Mouse (Mus musculus): Measurements from ENCODE around the gene Gtf3a. TPM values are rescaled to one million over a fixed set of nuclear protein-coding genes. Genes with fewer than 3 reads are reported as not detected.
A peak's percentile ranks its signal among the peaks of the same experiment; 100 is the strongest.

The Gtf3a gene
- total RNA-seq, 2 experiments from 2014 or later: 127 to 162 TPM

GRCm38 (mm10) chr5:146974781-146975123 lies 26.3 kb downstream of the Gtf3a start:
- ATAC-seq (replicated peaks; ENCODE audit: poor library complexity): no peak

DNA sequence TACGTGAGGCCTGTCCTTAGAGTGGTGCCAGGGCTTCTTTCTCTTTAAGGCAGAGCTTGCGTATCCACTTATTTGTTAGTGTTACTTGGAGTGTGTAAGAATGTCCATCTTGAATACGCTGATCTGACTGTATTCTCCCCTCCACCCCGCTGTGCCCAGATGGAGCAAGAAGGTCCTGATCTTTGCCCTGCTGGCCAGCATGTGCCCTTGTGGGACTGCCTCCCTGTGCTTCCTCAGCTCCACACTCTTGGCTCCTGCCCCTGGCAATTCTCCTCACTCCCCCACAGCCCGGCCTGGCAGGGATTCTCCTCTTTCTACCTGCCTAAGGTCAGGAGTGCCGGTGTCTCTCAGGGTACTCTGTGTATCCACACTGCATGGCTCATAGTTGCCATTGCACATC lies 32.9 kb downstream of the Gtf3a start:
- no peak for ATAC-seq (replicated peaks; ENCODE audit: poor library complexity)

DNA sequence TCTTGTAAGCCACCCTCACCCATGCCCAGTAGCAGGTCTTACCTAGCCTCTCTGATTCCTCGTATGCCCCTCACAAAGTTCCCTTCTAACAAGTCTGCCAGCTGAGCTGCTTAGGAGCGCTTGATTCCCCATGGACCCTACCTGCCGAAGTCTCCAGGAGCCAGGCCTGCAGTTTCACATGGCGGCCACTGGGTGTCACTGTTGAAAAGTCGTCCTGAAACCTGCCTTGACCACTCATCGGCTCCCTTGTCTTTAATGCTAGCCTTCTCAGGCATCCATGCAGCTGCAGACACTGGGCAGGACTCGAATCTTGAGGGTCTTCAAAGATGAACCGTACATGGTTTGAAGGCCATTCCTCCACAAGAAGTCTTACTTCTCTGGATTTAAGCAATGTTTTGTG lies 34.8 kb downstream of the Gtf3a start:
- peak; percentile 93 for ATAC-seq (replicated peaks; ENCODE audit: poor library complexity)

GRCm38 (mm10) chr5:146985725-146986433 lies 37.4 kb downstream of the Gtf3a start:
- ATAC-seq (replicated peaks; ENCODE audit: poor library complexity): no peak

- no peak for ATAC-seq (replicated peaks; ENCODE audit: poor library complexity)
These were observed 39.1 kb downstream of the Gtf3a start for GRCm38 (mm10) chr5:146987588-146987987.

DNA sequence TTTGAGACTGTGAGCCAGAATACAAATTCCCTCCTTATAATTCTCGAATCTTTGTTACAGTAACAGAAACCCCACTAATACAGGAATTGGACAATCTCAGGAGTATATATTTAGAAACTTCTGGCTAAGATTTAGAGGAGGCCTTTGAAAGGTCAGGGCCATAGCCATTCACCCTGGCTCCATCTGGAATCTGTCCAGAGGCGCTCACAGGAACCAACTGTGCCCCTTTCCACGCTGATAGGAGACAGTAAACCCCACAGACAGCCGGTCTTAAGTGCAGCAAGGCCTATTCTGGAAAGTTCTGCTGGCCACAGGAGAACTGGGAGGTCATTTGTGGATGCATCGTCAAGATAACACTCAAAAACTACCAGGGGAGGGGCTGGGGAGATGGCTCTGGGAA lies 40.6 kb downstream of the Gtf3a start:
- ATAC-seq (replicated peaks; ENCODE audit: poor library complexity): no peak

DNA sequence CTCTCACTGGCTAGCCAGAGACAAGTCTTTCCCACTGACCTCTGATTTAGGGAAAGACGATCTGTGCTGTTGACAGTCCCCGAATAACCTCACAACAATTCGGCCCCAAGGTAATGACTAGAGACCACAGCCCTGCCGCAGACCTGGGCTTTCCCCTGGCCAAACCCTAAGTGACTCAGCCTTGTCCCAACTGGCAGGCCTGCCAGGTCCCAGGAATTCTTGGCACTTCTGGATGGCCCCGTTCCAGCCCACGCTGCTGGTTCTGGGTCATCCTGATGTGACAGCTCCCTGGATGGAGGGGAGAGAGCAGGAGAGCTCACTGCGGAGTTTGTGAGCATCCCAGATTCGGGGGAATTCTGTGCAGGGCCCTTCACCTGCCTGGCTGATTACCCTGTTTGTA lies 45.1 kb downstream of the Gtf3a start:
- ATAC-seq (replicated peaks; ENCODE audit: poor library complexity): no peak

- ATAC-seq (replicated peaks; ENCODE audit: poor library complexity): peak; percentile 55
These were observed 46.5 kb downstream of the Gtf3a start for GRCm38 (mm10) chr5:146994973-146995372.

DNA sequence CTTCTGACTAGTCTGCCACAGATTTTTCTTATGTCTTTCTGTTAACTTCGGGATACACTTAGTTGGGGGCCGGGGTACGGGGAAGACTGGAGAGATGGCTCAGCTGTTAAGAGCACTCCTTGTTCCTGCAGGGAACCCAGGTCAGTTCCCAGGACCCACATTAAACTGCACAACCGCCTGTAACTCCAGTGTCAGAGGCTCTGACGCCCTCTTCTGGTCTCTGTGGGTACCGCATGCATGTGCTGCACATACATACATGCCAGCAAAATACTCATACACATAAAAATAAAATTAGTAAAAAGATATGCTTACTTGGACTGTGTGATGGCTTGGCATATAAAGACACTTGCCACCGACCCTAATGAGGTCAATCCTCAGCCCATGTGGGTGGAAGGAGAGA lies 48.4 kb downstream of the Gtf3a start:
- ATAC-seq (replicated peaks; ENCODE audit: poor library complexity): peak; percentile 29; the same call in 1 of the 2 replicates

DNA sequence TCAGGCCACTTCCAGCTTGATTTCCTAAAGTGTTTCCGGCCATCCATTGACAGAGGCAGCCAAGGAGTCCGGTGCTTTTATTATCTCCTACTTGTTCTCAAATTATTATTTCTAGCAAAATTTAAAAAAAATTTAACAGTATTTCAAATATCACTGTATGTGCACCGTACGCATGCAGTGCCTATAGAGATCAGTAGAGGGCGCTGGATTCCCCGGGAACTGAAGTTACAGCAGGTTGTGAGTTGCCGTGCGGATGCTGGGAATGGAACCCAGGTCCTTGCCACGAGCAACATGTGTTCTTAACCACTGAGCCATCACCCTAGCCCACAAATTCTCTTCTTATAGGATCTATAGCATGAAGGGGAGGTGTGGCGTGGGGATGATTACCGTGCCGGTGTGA lies 50.3 kb downstream of the Gtf3a start:
- no peak for ATAC-seq (replicated peaks; ENCODE audit: poor library complexity)

GRCm38 (mm10) chr5:147001312-147001711 lies 52.9 kb downstream of the Gtf3a start:
- ATAC-seq (replicated peaks; ENCODE audit: poor library complexity): no peak

DNA sequence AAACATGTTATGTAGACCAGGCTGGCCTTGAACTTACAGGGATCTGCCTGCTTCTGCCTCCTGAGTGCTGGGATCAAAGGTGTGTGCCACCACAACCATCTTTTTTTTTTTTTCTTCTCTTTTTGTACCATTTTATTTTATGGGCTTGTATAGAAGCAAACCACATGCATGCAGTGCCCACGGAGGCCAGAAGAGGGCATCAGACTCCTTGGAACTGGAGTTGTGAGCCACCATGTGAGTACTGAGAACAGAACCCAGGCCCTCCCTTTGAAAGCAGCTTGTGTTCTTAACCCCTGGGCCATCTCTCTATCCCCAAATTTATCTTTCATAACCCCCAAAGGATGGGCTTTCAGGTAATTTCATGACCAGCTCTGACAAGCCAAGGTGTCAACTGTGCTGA lies 54.8 kb downstream of the Gtf3a start:
- ATAC-seq (replicated peaks; ENCODE audit: poor library complexity): no peak

Other genes starting within 250 kb of the Gtf3a start
- 14.2 and 16.4 TPM in 2 replicates for gene Usp12, start 153.7 kb upstream of the Gtf3a start, total RNA-seq (2015)
- 35.3 and 50.1 TPM in 2 replicates for gene Usp12, start 153.7 kb upstream of the Gtf3a start, total RNA-seq (2017)
- gene Rpl21, start 115.8 kb upstream of the Gtf3a start, total RNA-seq (2015): 2,785 and 2,819 TPM in 2 replicates
- gene Rpl21, start 115.8 kb upstream of the Gtf3a start, total RNA-seq (2017): 2,136 and 2,277 TPM in 2 replicates
- gene Rasl11a, start 103.6 kb upstream of the Gtf3a start, total RNA-seq (2015): 0.47 TPM in 1 of 2 replicates, not detected in the other
- gene Rasl11a, start 103.6 kb upstream of the Gtf3a start, total RNA-seq (2017): not detected in 2 replicates
- gene Mtif3, start 15.1 kb downstream of the Gtf3a start, total RNA-seq (2015): 8.5 and 14.5 TPM in 2 replicates
- 27.3 and 38.0 TPM in 2 replicates for gene Mtif3, start 15.1 kb downstream of the Gtf3a start, total RNA-seq (2017)
- 11.9 and 12.0 TPM in 2 replicates for gene Lnx2, start 127.9 kb downstream of the Gtf3a start, total RNA-seq (2015)
- gene Lnx2, start 127.9 kb downstream of the Gtf3a start, total RNA-seq (2017): 5.1 and 5.2 TPM in 2 replicates
- gene Polr1d, start 128.4 kb downstream of the Gtf3a start, total RNA-seq (2015): 160 and 162 TPM in 2 replicates
- 131 and 134 TPM in 2 replicates for gene Polr1d, start 128.4 kb downstream of the Gtf3a start, total RNA-seq (2017)
- gene Gsx1, start 240.0 kb downstream of the Gtf3a start, total RNA-seq (2015): not detected in 2 replicates
- gene Gsx1, start 240.0 kb downstream of the Gtf3a start, total RNA-seq (2017): not detected in 2 replicates

All from megakaryocyte progenitor cell, adult 5-6 weeks (primary cell).